Mouse (Mus musculus): ENCODE data around the gene Capn7. TPM values are rescaled to one million over a fixed set of nuclear protein-coding genes. Genes with fewer than 3 reads are reported as not detected.

The Capn7 gene
- polyA plus RNA-seq, 1 experiment = 6.7 TPM

DNA sequence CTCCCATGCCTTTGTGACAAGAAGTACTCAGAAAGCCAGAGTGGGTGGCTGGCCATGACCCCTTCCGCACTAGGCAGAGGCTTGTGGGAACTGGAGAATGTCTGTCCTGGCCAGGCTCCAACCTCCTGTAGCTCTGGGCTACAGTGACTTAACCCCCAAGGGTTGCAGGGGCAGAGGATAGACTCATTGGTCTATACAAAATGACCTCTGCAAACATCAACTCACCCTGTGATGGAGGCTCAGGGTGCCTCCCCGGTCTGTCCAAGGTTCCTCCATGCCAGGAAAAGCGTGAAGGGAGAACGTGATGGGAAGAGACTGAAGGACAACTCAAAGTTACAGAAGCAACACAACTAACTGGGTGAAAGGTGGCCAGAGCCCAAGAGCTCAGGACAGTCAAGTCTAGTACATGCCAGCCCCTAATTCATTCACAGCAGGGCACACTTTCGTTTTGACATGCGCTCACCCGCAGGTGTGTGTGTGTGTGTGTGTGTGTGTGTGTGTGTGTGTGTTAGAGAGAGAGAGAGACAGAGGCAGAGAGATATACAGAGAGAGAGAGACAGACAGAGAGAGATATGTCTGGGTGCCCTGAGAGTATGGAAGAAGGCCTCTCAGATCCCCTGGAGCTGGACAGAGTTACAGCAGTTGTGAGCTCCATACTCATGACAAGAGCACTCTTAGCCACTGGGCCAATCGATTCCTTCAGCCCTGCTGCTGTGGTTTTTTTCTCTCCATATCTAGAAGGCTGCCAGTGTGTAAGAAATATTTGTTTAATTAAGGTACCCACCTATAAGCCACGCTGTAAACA is 61.6 kb downstream of the Capn7 start:
- Histone ChIP-seq H3K36me3 (ENCODE audit: control insufficient read depth, insufficient read depth) (no peaks in the 10 kb centered on the region), H3K79me3 (ENCODE audit: low read depth) (no peaks in the 10 kb centered on the region), H3ac (ENCODE audit: control insufficient read depth, insufficient read length, low read depth) (no peak overlapping the region), H3K27me3 (ENCODE audit: control insufficient read depth, insufficient read depth, insufficient read length) (no peaks in the 10 kb centered on the region), H3K4me3 (ENCODE audit: insufficient read depth, poor library complexity, severe bottlenecking) (no peak overlapping the region), H3K79me2 (ENCODE audit: control insufficient read depth, insufficient read depth) (peaks cover 4% of the 10 kb centered on the region)
- TF ChIP-seq MAX (IDR thresholded peaks at IDR 0.05) = no peak
- TF ChIP-seq MYOG (IDR thresholded peaks at IDR 0.05; ENCODE audit: control insufficient read depth, extremely low read depth, insufficient read length) = no peak
- TF ChIP-seq MYOD1 (IDR thresholded peaks at IDR 0.05; ENCODE audit: control insufficient read depth, insufficient read length, low read depth) = no peak
- TF ChIP-seq CTCF (IDR thresholded peaks at IDR 0.05; ENCODE audit: control insufficient read depth, insufficient read depth, insufficient read length) = no peak
- no peak for TF ChIP-seq USF1 (IDR thresholded peaks at IDR 0.05; ENCODE audit: low read depth)
- no peak for TF ChIP-seq FOSL1 (IDR thresholded peaks at IDR 0.05; ENCODE audit: insufficient read depth, low read length, poor library complexity, severe bottlenecking)
- no peak for TF ChIP-seq CEBPB (IDR thresholded peaks at IDR 0.05; ENCODE audit: low read depth)

DNA sequence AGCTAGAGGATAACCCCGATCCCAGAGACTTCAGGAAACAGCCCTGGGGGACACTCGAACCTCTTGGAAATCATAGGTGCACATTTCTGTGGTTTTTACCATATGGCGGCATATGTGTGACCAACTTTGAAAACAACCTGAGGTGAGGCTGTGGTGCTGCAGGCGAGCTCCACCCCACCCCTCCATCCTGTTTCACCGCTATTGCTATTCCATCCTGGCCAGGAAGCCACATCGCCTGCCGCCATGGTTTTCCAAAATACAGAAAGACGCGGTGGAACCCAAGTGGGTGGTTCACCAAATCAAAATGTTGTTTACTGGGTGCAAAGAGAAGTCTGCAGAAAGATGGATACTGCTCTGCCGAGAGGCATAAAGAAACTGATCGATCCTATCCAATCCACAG is 62.4 kb downstream of the Capn7 start:
- no peak overlapping the region for H3ac ChIP-seq (ENCODE audit: control insufficient read depth, insufficient read length, low read depth)
- H3K27me3 ChIP-seq (ENCODE audit: control insufficient read depth, insufficient read depth, insufficient read length) = no peaks in the 10 kb centered on the region
- no peak for TF ChIP-seq CTCF (IDR thresholded peaks at IDR 0.05; ENCODE audit: control insufficient read depth, insufficient read depth, insufficient read length)
- TF ChIP-seq MYOG (IDR thresholded peaks at IDR 0.05; ENCODE audit: control insufficient read depth, extremely low read depth, insufficient read length) = no peak
- no peaks in the 10 kb centered on the region for H3K36me3 ChIP-seq (ENCODE audit: control insufficient read depth, insufficient read depth)
- no peak overlapping the region for H3K4me3 ChIP-seq (ENCODE audit: insufficient read depth, poor library complexity, severe bottlenecking)
- H3K79me3 ChIP-seq (ENCODE audit: low read depth) = no peaks in the 10 kb centered on the region
- H3K79me2 ChIP-seq (ENCODE audit: control insufficient read depth, insufficient read depth) = peaks cover 4% of the 10 kb centered on the region

DNA sequence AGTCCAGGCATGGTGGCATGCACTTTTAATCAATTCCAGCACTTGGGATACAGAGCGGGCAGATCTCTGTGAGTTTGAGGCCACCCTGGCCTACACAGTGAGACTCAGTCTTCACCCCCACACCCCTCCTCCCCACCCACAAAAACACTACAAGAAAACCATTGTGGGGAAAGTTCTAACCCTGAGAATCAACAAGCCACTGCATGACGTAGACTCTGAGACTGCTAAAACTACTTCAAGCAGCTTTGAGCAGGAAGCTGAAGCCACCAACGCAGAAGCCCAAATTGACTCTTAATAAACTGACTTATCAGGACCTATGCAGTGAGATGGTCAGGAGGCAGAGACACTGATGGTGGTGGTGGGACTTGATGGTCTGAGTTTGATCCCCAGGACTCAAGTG is 62.8 kb downstream of the Capn7 start:
- TF ChIP-seq MAX (IDR thresholded peaks at IDR 0.05) (no peak), USF1 (IDR thresholded peaks at IDR 0.05; ENCODE audit: low read depth) (no peak), MYOG (IDR thresholded peaks at IDR 0.05; ENCODE audit: control insufficient read depth, extremely low read depth, insufficient read length) (no peak), FOSL1 (IDR thresholded peaks at IDR 0.05; ENCODE audit: insufficient read depth, low read length, poor library complexity, severe bottlenecking) (no peak), CTCF (IDR thresholded peaks at IDR 0.05; ENCODE audit: control insufficient read depth, insufficient read depth, insufficient read length) (no peak), MYOD1 (IDR thresholded peaks at IDR 0.05; ENCODE audit: control insufficient read depth, insufficient read length, low read depth) (no peak), CEBPB (IDR thresholded peaks at IDR 0.05; ENCODE audit: low read depth) (no peak)
- Histone ChIP-seq H3ac (ENCODE audit: control insufficient read depth, insufficient read length, low read depth) (no peak overlapping the region), H3K79me3 (ENCODE audit: low read depth) (no peaks in the 10 kb centered on the region), H3K27me3 (ENCODE audit: control insufficient read depth, insufficient read depth, insufficient read length) (no peaks in the 10 kb centered on the region), H3K79me2 (ENCODE audit: control insufficient read depth, insufficient read depth) (peaks cover 4% of the 10 kb centered on the region), H3K4me3 (ENCODE audit: insufficient read depth, poor library complexity, severe bottlenecking) (no peak overlapping the region), H3K36me3 (ENCODE audit: control insufficient read depth, insufficient read depth) (no peaks in the 10 kb centered on the region)

DNA sequence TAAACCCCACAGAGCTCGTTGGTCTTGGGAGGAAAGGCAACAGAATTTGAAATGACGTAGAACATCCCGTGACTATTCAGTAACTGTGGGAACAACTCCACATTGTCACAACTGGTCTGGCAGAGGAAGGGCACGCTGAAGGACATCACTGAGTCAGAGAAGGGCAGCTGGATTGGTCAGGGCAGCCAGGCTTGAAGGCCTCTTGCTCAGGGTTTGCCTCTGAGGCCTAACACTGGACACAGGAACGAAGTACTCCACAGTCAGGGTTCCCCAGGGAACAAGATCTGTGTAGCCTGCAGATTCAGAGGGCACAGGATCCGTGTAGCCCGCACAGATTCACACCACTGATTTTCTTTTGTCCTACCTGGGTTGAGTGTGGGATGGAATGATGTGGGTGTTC is 63.8 kb downstream of the Capn7 start:
- Histone ChIP-seq H3K27me3 (ENCODE audit: control insufficient read depth, insufficient read depth, insufficient read length) (no peaks in the 10 kb centered on the region), H3ac (ENCODE audit: control insufficient read depth, insufficient read length, low read depth) (no peak overlapping the region), H3K36me3 (ENCODE audit: control insufficient read depth, insufficient read depth) (no peaks in the 10 kb centered on the region), H3K79me3 (ENCODE audit: low read depth) (no peaks in the 10 kb centered on the region), H3K79me2 (ENCODE audit: control insufficient read depth, insufficient read depth) (peaks cover 4% of the 10 kb centered on the region), H3K4me3 (ENCODE audit: insufficient read depth, poor library complexity, severe bottlenecking) (no peak overlapping the region)
- TF ChIP-seq CTCF (IDR thresholded peaks at IDR 0.05; ENCODE audit: control insufficient read depth, insufficient read depth, insufficient read length) (no peak), USF1 (IDR thresholded peaks at IDR 0.05; ENCODE audit: low read depth) (no peak), CEBPB (IDR thresholded peaks at IDR 0.05; ENCODE audit: low read depth) (no peak), FOSL1 (IDR thresholded peaks at IDR 0.05; ENCODE audit: insufficient read depth, low read length, poor library complexity, severe bottlenecking) (no peak), MAX (IDR thresholded peaks at IDR 0.05) (no peak)

DNA sequence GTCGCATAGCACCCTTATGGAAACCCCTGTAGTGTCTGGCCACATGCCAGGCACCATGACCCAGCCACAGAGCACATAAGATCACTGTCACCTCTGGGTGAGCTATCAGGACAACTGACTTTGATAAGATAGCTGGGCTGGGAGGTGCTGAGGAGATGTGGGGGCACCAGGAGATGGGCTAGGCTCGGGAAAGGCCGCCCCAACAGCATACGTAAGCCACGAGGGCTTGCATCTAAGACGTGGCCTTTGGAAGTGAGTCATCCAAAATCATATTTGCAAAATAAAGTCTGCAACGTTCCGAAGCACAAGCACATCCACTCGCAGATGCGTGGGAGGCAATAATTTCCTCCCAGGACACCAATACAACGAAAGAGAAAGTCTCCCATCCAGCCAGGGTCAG is 64.5 kb downstream of the Capn7 start:
- no peaks in the 10 kb centered on the region for H3K36me3 ChIP-seq (ENCODE audit: control insufficient read depth, insufficient read depth)
- no peaks in the 10 kb centered on the region for H3K27me3 ChIP-seq (ENCODE audit: control insufficient read depth, insufficient read depth, insufficient read length)
- H3ac ChIP-seq (ENCODE audit: control insufficient read depth, insufficient read length, low read depth) = no peak overlapping the region
- H3K79me3 ChIP-seq (ENCODE audit: low read depth) = no peaks in the 10 kb centered on the region
- no peak overlapping the region for H3K4me3 ChIP-seq (ENCODE audit: insufficient read depth, poor library complexity, severe bottlenecking)
- peaks cover 4% of the 10 kb centered on the region for H3K79me2 ChIP-seq (ENCODE audit: control insufficient read depth, insufficient read depth)
- TF ChIP-seq FOSL1 (IDR thresholded peaks at IDR 0.05; ENCODE audit: insufficient read depth, low read length, poor library complexity, severe bottlenecking) (no peak), MAX (IDR thresholded peaks at IDR 0.05) (no peak), MYOG (IDR thresholded peaks at IDR 0.05; ENCODE audit: control insufficient read depth, extremely low read depth, insufficient read length) (no peak), CEBPB (IDR thresholded peaks at IDR 0.05; ENCODE audit: low read depth) (no peak), USF1 (IDR thresholded peaks at IDR 0.05; ENCODE audit: low read depth) (no peak), CTCF (IDR thresholded peaks at IDR 0.05; ENCODE audit: control insufficient read depth, insufficient read depth, insufficient read length) (no peak)

DNA sequence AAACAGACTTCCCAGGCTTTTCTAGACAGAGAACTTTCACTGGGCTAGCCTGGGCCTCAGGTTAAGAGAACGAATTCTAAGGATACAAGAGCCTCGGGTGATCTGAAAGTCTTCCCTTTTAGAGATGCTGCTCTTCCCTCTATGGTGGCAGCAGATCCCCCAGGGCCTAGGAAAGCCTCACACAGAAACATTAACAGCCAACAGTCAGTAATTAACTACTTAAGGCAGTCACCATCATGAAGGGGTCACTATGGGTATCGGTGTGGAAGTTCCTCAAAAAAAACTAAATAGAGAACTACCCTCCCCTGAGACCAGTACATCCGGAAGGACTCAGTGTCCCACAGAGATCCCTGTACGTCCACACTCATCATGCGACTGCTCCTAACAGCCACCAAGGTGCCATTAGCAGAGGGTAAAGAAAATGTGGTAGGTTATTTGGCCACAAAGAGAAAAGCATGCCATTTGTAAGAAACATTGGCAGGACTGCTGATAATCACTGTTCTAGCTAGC is 65.5 kb downstream of the Capn7 start:
- no peak for TF ChIP-seq FOSL1 (IDR thresholded peaks at IDR 0.05; ENCODE audit: insufficient read depth, low read length, poor library complexity, severe bottlenecking)
- no peak for TF ChIP-seq MYOG (IDR thresholded peaks at IDR 0.05; ENCODE audit: control insufficient read depth, extremely low read depth, insufficient read length)
- TF ChIP-seq MAX (IDR thresholded peaks at IDR 0.05) = no peak
- TF ChIP-seq USF1 (IDR thresholded peaks at IDR 0.05; ENCODE audit: low read depth) = no peak
- no peak for TF ChIP-seq MYOD1 (IDR thresholded peaks at IDR 0.05; ENCODE audit: control insufficient read depth, insufficient read length, low read depth)
- TF ChIP-seq CEBPB (IDR thresholded peaks at IDR 0.05; ENCODE audit: low read depth) = no peak
- H3ac ChIP-seq (ENCODE audit: control insufficient read depth, insufficient read length, low read depth) = no peak overlapping the region
- no peaks in the 10 kb centered on the region for H3K79me3 ChIP-seq (ENCODE audit: low read depth)
- peaks cover 4% of the 10 kb centered on the region for H3K79me2 ChIP-seq (ENCODE audit: control insufficient read depth, insufficient read depth)
- no peaks in the 10 kb centered on the region for H3K27me3 ChIP-seq (ENCODE audit: control insufficient read depth, insufficient read depth, insufficient read length)
- H3K36me3 ChIP-seq (ENCODE audit: control insufficient read depth, insufficient read depth) = no peaks in the 10 kb centered on the region
- no peak overlapping the region for H3K4me3 ChIP-seq (ENCODE audit: insufficient read depth, poor library complexity, severe bottlenecking)
